Mouse (Mus musculus) ES-Bruce4 (cell line): Measurements from ENCODE around the gene Slc22a23.

Experiments
- CTCF ChIP-seq: IDR thresholded peaks from one replicate; pipeline ENCODE4 v1.8.1; 2011; ENCODE audit warnings: low read depth, low read length
- EP300 ChIP-seq: IDR thresholded peaks from 2 replicates; pipeline ENCODE4 v1.6.1; 2011; ENCODE audit warnings: low read depth, low read length; ENCODE audit not compliant: insufficient read depth
- POLR2A ChIP-seq: IDR thresholded peaks from one replicate; pipeline ENCODE4 v1.8.1; 2011; ENCODE audit warnings: low read length; ENCODE audit not compliant: insufficient read depth

DNA sequence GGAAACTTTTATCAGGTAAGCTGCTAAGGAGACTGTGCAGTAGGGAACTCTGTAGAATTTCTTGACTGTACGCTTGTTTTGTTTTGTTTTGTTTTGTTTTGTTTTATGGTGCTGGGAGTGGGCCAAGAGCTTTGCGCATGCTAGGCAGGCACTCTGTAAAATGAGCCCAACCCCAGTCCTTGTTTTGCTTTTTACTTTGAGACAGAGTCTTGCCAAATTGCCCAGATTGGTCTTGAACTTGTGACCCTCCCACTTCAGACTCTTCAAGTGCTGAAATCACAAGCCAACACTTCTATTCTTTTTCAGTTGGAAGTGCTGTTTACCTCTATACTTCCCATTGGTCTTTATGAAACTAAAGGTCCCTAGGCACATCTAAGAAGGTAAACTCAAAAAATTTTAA, 80.5 kb downstream of the Slc22a23 start:
- TF ChIP-seq EP300 (no peak), POLR2A (no peak), CTCF (no peak)
